Mouse (Mus musculus) kidney, embryonic 16.5 days (tissue): Measurements from ENCODE around the gene Clstn1. TPM values are rescaled to one million over a fixed set of nuclear protein-coding genes. Genes with fewer than 3 reads are reported as not detected.

Experiments
- ATAC-seq: fragments of 200-750 bp; cut with Nextera tagmentation; 2 replicates; pipeline ENCODE4 v1.8.0; 2017; ENCODE audit warnings: moderate TSS enrichment; ENCODE audit not compliant: low FRiP score, low TSS enrichment
- H3K27ac ChIP-seq: fragments of 300-500 bp; sonication (generic); 2 replicates; pipeline ENCODE4 v1.5.1; 2014; ENCODE audit warnings: low read length
- H3K27me3 ChIP-seq: fragments of 300-500 bp; sonication (generic); 2 replicates; pipeline ENCODE4 v1.6.1; 2014; ENCODE audit warnings: low read length, control low read depth, mixed read lengths; ENCODE audit not compliant: insufficient read depth
- H3K36me3 ChIP-seq: fragments of 300-500 bp; sonication (generic); 2 replicates; pipeline ENCODE4 v1.6.1; 2014; ENCODE audit warnings: low read length, control low read depth, mixed read lengths; ENCODE audit not compliant: insufficient read depth
- H3K4me1 ChIP-seq: fragments of 300-500 bp; sonication (generic); 2 replicates; pipeline ENCODE4 v1.6.1; 2014; ENCODE audit warnings: low read length, control low read depth, mixed read lengths; ENCODE audit not compliant: insufficient read depth
- H3K4me2 ChIP-seq: fragments of 300-500 bp; sonication (generic); replicated peaks from 2 replicates; pipeline ENCODE4 v1.6.1; 2014; ENCODE audit warnings: low read depth, low read length
- H3K4me3 ChIP-seq: fragments of 300-500 bp; sonication (generic); 2 replicates; pipeline ENCODE4 v1.5.1; 2014; ENCODE audit warnings: mild to moderate bottlenecking, low read length
- H3K9ac ChIP-seq: fragments of 300-500 bp; sonication (generic); replicated peaks from 2 replicates; pipeline ENCODE4 v1.6.1; 2014; ENCODE audit warnings: low read length
- H3K9me3 ChIP-seq: fragments of 300-500 bp; sonication (generic); 2 replicates; pipeline ENCODE4 v1.6.1; 2016; ENCODE audit warnings: low read length, control low read depth
- WGBS: fragments of 180-500 bp; shearing (Covaris S2); extraction: QIAGEN DNeasy Blood & Tissue Kit; methylation state at CpG from one replicate; pipeline ENCODE4 v1.1.7; 2014; 5-methylcytosine and 5-hydroxymethylcytosine counted together
- polyA plus RNA-seq: library from polyadenylated mRNA; unstranded; fragments of >200 nt; fragmentation: Nextera tagmentation; extraction: Ambion mirVana; gene quantifications from 2 replicates; pipeline ENCODE4 v1.2.1, GENCODE M21; 2015

Gene Clstn1
- polyA plus RNA-seq, 1 experiment from 2014 or later: 14.1 TPM

GRCm38 (mm10) chr4:149621286-149621685, 35.0 kb downstream of the Clstn1 start:
- no peaks in the 10 kb centered on the region for H3K9me3 ChIP-seq
- no peaks in the 10 kb centered on the region for H3K27me3 ChIP-seq
- H3K36me3 ChIP-seq: no peaks in the 10 kb centered on the region
- no peak overlapping the region for H3K27ac ChIP-seq
- H3K4me2 ChIP-seq: no peak overlapping the region
- H3K9ac ChIP-seq: no peak overlapping the region
- no peak for ATAC-seq
- no peaks in the 10 kb centered on the region for H3K4me1 ChIP-seq
- no peak overlapping the region for H3K4me3 ChIP-seq
- WGBS: 73% methylated on average over 4 of the region's 4 CpGs

- WGBS: 88% methylated on average over 5 of the region's 5 CpGs
Observed at GRCm38 (mm10) chr4:149623711-149624110, 37.4 kb downstream of the Clstn1 start.

GRCm38 (mm10) chr4:149626809-149627208, 40.5 kb downstream of the Clstn1 start:
- Histone ChIP-seq H3K27ac (no peak overlapping the region), H3K4me3 (no peak overlapping the region), H3K4me2 (no peak overlapping the region), H3K4me1 (no peaks in the 10 kb centered on the region), H3K27me3 (no peaks in the 10 kb centered on the region), H3K9me3 (no peaks in the 10 kb centered on the region), H3K36me3 (peaks cover 9% of the 10 kb centered on the region; the same call in 1 of the 2 replicates), H3K9ac (no peak overlapping the region)
- no peak for ATAC-seq
- WGBS: 88% methylated on average over 17 of the region's 17 CpGs

More at GRCm38 (mm10) chr4:149623711-149624110, 37.4 kb downstream of the Clstn1 start:
- ATAC-seq: no peak
- no peak overlapping the region for H3K4me2 ChIP-seq
- H3K4me3 ChIP-seq: no peak overlapping the region
- no peaks in the 10 kb centered on the region for H3K27me3 ChIP-seq
- no peaks in the 10 kb centered on the region for H3K4me1 ChIP-seq
- no peaks in the 10 kb centered on the region for H3K36me3 ChIP-seq
- H3K27ac ChIP-seq: no peak overlapping the region
- H3K9me3 ChIP-seq: no peaks in the 10 kb centered on the region
- H3K9ac ChIP-seq: no peak overlapping the region

- H3K4me1 ChIP-seq: no peaks in the 10 kb centered on the region
- no peak overlapping the region for H3K27ac ChIP-seq
- no peak overlapping the region for H3K4me3 ChIP-seq
- WGBS: 78% methylated on average over 10 of the region's 10 CpGs
- peaks cover 22% of the 10 kb centered on the region; the same call in 1 of the 2 replicates for H3K36me3 ChIP-seq
- H3K27me3 ChIP-seq: no peaks in the 10 kb centered on the region
- H3K9ac ChIP-seq: no peak overlapping the region
- no peaks in the 10 kb centered on the region for H3K9me3 ChIP-seq
- H3K4me2 ChIP-seq: no peak overlapping the region
- 0 out of 2 replicates have a peak, but pooled peaks have one; percentile 15 for ATAC-seq
Observed at GRCm38 (mm10) chr4:149628372-149628771, 42.1 kb downstream of the Clstn1 start.

GRCm38 (mm10) chr4:149628810-149629209, 42.5 kb downstream of the Clstn1 start:
- no peak for ATAC-seq
- Histone ChIP-seq H3K36me3 (peaks cover 27% of the 10 kb centered on the region; the same call in 1 of the 2 replicates), H3K4me1 (no peaks in the 10 kb centered on the region), H3K27me3 (no peaks in the 10 kb centered on the region), H3K27ac (no peak overlapping the region), H3K9me3 (no peaks in the 10 kb centered on the region), H3K4me2 (no peak overlapping the region), H3K4me3 (no peak overlapping the region), H3K9ac (no peak overlapping the region)
- WGBS: 48% methylated on average over 9 of the region's 9 CpGs

GRCm38 (mm10) chr4:149632670-149633307, 46.5 kb downstream of the Clstn1 start:
- H3K36me3 ChIP-seq: peaks cover 37% of the 10 kb centered on the region
- no peaks in the 10 kb centered on the region for H3K9me3 ChIP-seq
- no peak overlapping the region for H3K9ac ChIP-seq
- H3K4me3 ChIP-seq: no peak overlapping the region
- no peak for ATAC-seq
- no peaks in the 10 kb centered on the region for H3K27me3 ChIP-seq
- H3K27ac ChIP-seq: no peak overlapping the region
- no peaks in the 10 kb centered on the region for H3K4me1 ChIP-seq
- 84% methylated on average over 9 of the region's 9 CpGs for WGBS
- H3K4me2 ChIP-seq: no peak overlapping the region

GRCm38 (mm10) chr4:149634157-149634556, 47.9 kb downstream of the Clstn1 start:
- Histone ChIP-seq H3K36me3 (peaks cover 37% of the 10 kb centered on the region), H3K4me2 (no peak overlapping the region)

GRCm38 (mm10) chr4:149634966-149635365, 48.7 kb downstream of the Clstn1 start:
- Histone ChIP-seq H3K4me2 (no peak overlapping the region), H3K27me3 (no peaks in the 10 kb centered on the region), H3K27ac (no peak overlapping the region), H3K4me1 (no peaks in the 10 kb centered on the region), H3K36me3 (peaks cover 37% of the 10 kb centered on the region), H3K9ac (no peak overlapping the region), H3K9me3 (no peaks in the 10 kb centered on the region), H3K4me3 (no peak overlapping the region)
- ATAC-seq: no peak
- 91% methylated on average over 11 of the region's 11 CpGs for WGBS

More at GRCm38 (mm10) chr4:149634157-149634556, 47.9 kb downstream of the Clstn1 start:
- Histone ChIP-seq H3K27me3 (no peaks in the 10 kb centered on the region), H3K9me3 (no peaks in the 10 kb centered on the region), H3K4me3 (no peak overlapping the region), H3K27ac (no peak overlapping the region), H3K4me1 (no peaks in the 10 kb centered on the region), H3K9ac (no peak overlapping the region)
- ATAC-seq: no peak
- 88% methylated on average over 1 of the region's 1 CpGs for WGBS

GRCm38 (mm10) chr4:149635915-149636415, 49.7 kb downstream of the Clstn1 start:
- Histone ChIP-seq H3K4me3 (no peak overlapping the region), H3K4me1 (peaks cover 5% of the 10 kb centered on the region; the same call in 1 of the 2 replicates), H3K9me3 (no peaks in the 10 kb centered on the region), H3K27ac (0 out of 2 replicates have a peak overlapping the region, but pooled peaks have one; percentile 35), H3K9ac (no peak overlapping the region), H3K36me3 (peaks cover 34% of the 10 kb centered on the region), H3K27me3 (no peaks in the 10 kb centered on the region), H3K4me2 (no peak overlapping the region)
- ATAC-seq: no peak
- WGBS: 82% methylated on average over 8 of the region's 8 CpGs

- no peak overlapping the region for H3K27ac ChIP-seq
- no peak overlapping the region for H3K4me3 ChIP-seq
- no peak overlapping the region for H3K9ac ChIP-seq
- H3K4me1 ChIP-seq: peaks cover 14% of the 10 kb centered on the region
- no peak overlapping the region for H3K4me2 ChIP-seq
- no peak for ATAC-seq
- no peaks in the 10 kb centered on the region for H3K27me3 ChIP-seq
- 85% methylated on average over 7 of the region's 7 CpGs for WGBS
- H3K36me3 ChIP-seq: peaks cover 21% of the 10 kb centered on the region
- no peaks in the 10 kb centered on the region for H3K9me3 ChIP-seq
Observed at GRCm38 (mm10) chr4:149637942-149638341, 51.7 kb downstream of the Clstn1 start.
